Mouse (Mus musculus): ENCODE data around the gene March9. TPM values are rescaled to one million over a fixed set of nuclear protein-coding genes. Genes with fewer than 3 reads are reported as not detected.
A peak's percentile ranks its signal among the peaks of the same experiment; 100 is the strongest.

Gene March9
- total and polyA plus RNA-seq, 2 experiments, result 0.09 to 0.44 TPM

GRCm38 (mm10) chr10:127091507-127092396 lies 31.8 kb upstream of the March9 start:
- Histone ChIP-seq H3K27ac (replicated peaks; ENCODE audit: insufficient read depth, low read depth, low read length) (no peak overlapping the region), H3K9ac (ENCODE audit: low read depth, low read length) (0 out of 2 replicates have a peak overlapping the region, but pooled peaks have one; percentile 5), H3K36me3 (ENCODE audit: control insufficient read depth, insufficient read depth, low read length) (no peaks in the 10 kb centered on the region; the same call in 1 of the 2 replicates), H3K4me1 (ENCODE audit: control insufficient read depth, insufficient read depth, low read length) (peaks cover 9% of the 10 kb centered on the region), H3K4me3 (ENCODE audit: insufficient read depth, low read depth, low read length) (no peak overlapping the region; the same call in 1 of the 2 replicates), H3K27me3 (ENCODE audit: control insufficient read depth, insufficient read depth, low read length) (0 out of 2 replicates have a peak, but pooled peaks cover 3% of the 10 kb centered on the region), H3K79me2 (ENCODE audit: control insufficient read depth, insufficient read depth, low read length) (no peaks in the 10 kb centered on the region)
- TF ChIP-seq POLR2A (IDR thresholded peaks at IDR 0.05; ENCODE audit: extremely low read depth, insufficient read depth, low read length) (no peak), CTCF (IDR thresholded peaks at IDR 0.05; ENCODE audit: low read depth, low read length) (peak; percentile 27; the same call in 1 of the 2 replicates)
- 16% methylated on average over 51 of the region's 51 CpGs for WGBS
- no peak for DNase-seq (ENCODE audit: extremely low read depth, low read depth, low spot score)

GRCm38 (mm10) chr10:127090560-127091411 lies 30.8 kb upstream of the March9 start:
- Histone ChIP-seq H3K27me3 (ENCODE audit: control insufficient read depth, insufficient read depth, low read length) (0 out of 2 replicates have a peak, but pooled peaks cover 3% of the 10 kb centered on the region), H3K4me1 (ENCODE audit: control insufficient read depth, insufficient read depth, low read length) (peaks cover 9% of the 10 kb centered on the region), H3K27ac (replicated peaks; ENCODE audit: insufficient read depth, low read depth, low read length) (no peak overlapping the region), H3K36me3 (ENCODE audit: control insufficient read depth, insufficient read depth, low read length) (no peaks in the 10 kb centered on the region; the same call in 1 of the 2 replicates), H3K4me3 (ENCODE audit: insufficient read depth, low read depth, low read length) (no peak overlapping the region; the same call in 1 of the 2 replicates), H3K79me2 (ENCODE audit: control insufficient read depth, insufficient read depth, low read length) (no peaks in the 10 kb centered on the region), H3K9ac (ENCODE audit: low read depth, low read length) (0 out of 2 replicates have a peak overlapping the region, but pooled peaks have one; percentile 5)
- no peak for TF ChIP-seq POLR2A (IDR thresholded peaks at IDR 0.05; ENCODE audit: extremely low read depth, insufficient read depth, low read length)
- TF ChIP-seq CTCF (IDR thresholded peaks at IDR 0.05; ENCODE audit: low read depth, low read length), result no peak
- WGBS, result 13% methylated on average over 57 of the region's 57 CpGs
- DNase-seq (ENCODE audit: extremely low read depth, low read depth, low spot score), result peak; percentile 50

- peaks cover 20% of the 10 kb centered on the region for H3K4me1 ChIP-seq (ENCODE audit: control insufficient read depth, insufficient read depth, low read length)
- no peaks in the 10 kb centered on the region for H3K36me3 ChIP-seq (ENCODE audit: control insufficient read depth, insufficient read depth, low read length)
- no peak overlapping the region for H3K9ac ChIP-seq (ENCODE audit: low read depth, low read length)
- TF ChIP-seq CTCF (IDR thresholded peaks at IDR 0.05; ENCODE audit: low read depth, low read length) (peak; percentile 7; the same call in 1 of the 2 replicates), POLR2A (IDR thresholded peaks at IDR 0.05; ENCODE audit: extremely low read depth, insufficient read depth, low read length) (no peak)
- H3K4me3 ChIP-seq (ENCODE audit: insufficient read depth, low read depth, low read length), result no peak overlapping the region
- no peak overlapping the region for H3K27ac ChIP-seq (replicated peaks; ENCODE audit: insufficient read depth, low read depth, low read length)
- WGBS, result 74% methylated on average over 6 of the region's 6 CpGs
- no peaks in the 10 kb centered on the region for H3K79me2 ChIP-seq (ENCODE audit: control insufficient read depth, insufficient read depth, low read length)
- H3K27me3 ChIP-seq (ENCODE audit: control insufficient read depth, insufficient read depth, low read length), result 0 out of 2 replicates have a peak, but pooled peaks cover 3% of the 10 kb centered on the region
- no peak for DNase-seq (ENCODE audit: extremely low read depth, low read depth, low spot score)
Observed at GRCm38 (mm10) chr10:127085633-127086032, 25.6 kb upstream of the March9 start.

- Histone ChIP-seq H3K4me3 (ENCODE audit: insufficient read depth, low read depth, low read length) (no peak overlapping the region), H3K9ac (ENCODE audit: low read depth, low read length) (no peak overlapping the region), H3K79me2 (ENCODE audit: control insufficient read depth, insufficient read depth, low read length) (no peaks in the 10 kb centered on the region), H3K27ac (replicated peaks; ENCODE audit: insufficient read depth, low read depth, low read length) (no peak overlapping the region), H3K27me3 (ENCODE audit: control insufficient read depth, insufficient read depth, low read length) (no peaks in the 10 kb centered on the region), H3K4me1 (ENCODE audit: control insufficient read depth, insufficient read depth, low read length) (peaks cover 24% of the 10 kb centered on the region), H3K36me3 (ENCODE audit: control insufficient read depth, insufficient read depth, low read length) (no peaks in the 10 kb centered on the region)
- WGBS, result 86% methylated on average over 9 of the region's 9 CpGs
- TF ChIP-seq CTCF (IDR thresholded peaks at IDR 0.05; ENCODE audit: low read depth, low read length) (no peak), POLR2A (IDR thresholded peaks at IDR 0.05; ENCODE audit: extremely low read depth, insufficient read depth, low read length) (no peak)
- no peak for DNase-seq (ENCODE audit: extremely low read depth, low read depth, low spot score)
Observed at GRCm38 (mm10) chr10:127085052-127085451, 25.1 kb upstream of the March9 start.

- Histone ChIP-seq H3K27ac (replicated peaks; ENCODE audit: insufficient read depth, low read depth, low read length) (no peak overlapping the region), H3K27me3 (ENCODE audit: control insufficient read depth, insufficient read depth, low read length) (no peaks in the 10 kb centered on the region), H3K79me2 (ENCODE audit: control insufficient read depth, insufficient read depth, low read length) (no peaks in the 10 kb centered on the region), H3K4me3 (ENCODE audit: insufficient read depth, low read depth, low read length) (no peak overlapping the region), H3K9ac (ENCODE audit: low read depth, low read length) (no peak overlapping the region), H3K4me1 (ENCODE audit: control insufficient read depth, insufficient read depth, low read length) (peaks cover 25% of the 10 kb centered on the region), H3K36me3 (ENCODE audit: control insufficient read depth, insufficient read depth, low read length) (no peaks in the 10 kb centered on the region)
- no peak for DNase-seq (ENCODE audit: extremely low read depth, low read depth, low spot score)
- 73% methylated on average over 5 of the region's 5 CpGs for WGBS
- TF ChIP-seq CTCF (IDR thresholded peaks at IDR 0.05; ENCODE audit: low read depth, low read length) (no peak), POLR2A (IDR thresholded peaks at IDR 0.05; ENCODE audit: extremely low read depth, insufficient read depth, low read length) (no peak)
Observed at GRCm38 (mm10) chr10:127083915-127084306, 23.9 kb upstream of the March9 start.

All from liver, adult 2 months (tissue).